Mouse (Mus musculus): ENCODE data around the gene Abcg4.
"Not testable (repeated sequence)": the region's sequence is repeated elsewhere in the genome, so short reads cannot be mapped to it uniquely, and the experiment has no call there.

The Abcg4 gene

DNA sequence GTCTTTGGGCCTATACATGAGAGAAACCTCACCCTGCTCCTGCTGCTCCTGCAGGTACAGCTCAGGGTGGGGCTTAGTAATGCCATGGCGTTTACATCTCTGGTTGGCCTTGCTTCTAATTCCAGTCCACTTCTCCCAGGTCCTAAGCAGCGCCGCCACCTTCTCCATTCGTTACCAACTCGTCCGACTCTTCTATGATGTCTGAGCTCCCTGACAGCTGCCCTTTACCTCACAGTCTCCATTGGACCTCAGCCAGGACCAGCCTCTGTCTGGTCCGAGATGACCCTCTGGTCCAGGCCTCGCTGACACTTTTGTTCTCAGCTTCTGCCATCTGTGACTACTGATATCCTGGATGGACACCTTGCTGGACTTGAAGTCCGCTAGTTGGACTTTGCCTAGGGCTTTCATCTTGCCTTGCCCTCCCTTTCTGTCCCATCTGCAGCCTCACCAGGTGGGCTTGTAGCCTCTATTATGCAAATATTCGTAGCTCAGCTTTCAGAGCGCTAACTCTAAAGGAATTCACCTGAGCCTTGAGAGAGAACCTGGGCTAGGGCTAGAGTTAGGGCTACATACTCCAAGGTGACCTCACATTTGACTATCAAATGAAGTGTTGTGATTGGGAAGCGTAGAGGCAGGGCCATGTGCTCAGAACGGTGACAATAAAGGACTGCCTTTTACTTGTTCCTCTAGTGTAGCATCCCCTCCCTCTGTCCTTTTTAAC lies 44.7 kb upstream of the Abcg4 start:
- TF ChIP-seq POU5F1 (IDR thresholded peaks at IDR 0.05; ENCODE audit: borderline replicate concordance, low read length) = peak; percentile 59; the same call in 1 of the 2 replicates
- TF ChIP-seq NANOG (IDR thresholded peaks at IDR 0.05; ENCODE audit: borderline replicate concordance, low read length) = peak; percentile 70; the same call in 1 of the 2 replicates
- TF ChIP-seq CTCF (conservative IDR thresholded peaks at IDR 0.05; ENCODE audit: low read length) = no peak
- Histone ChIP-seq H3K4me1 (replicated peaks; ENCODE audit: low read depth, low read length) (peaks cover 45% of the 10 kb centered on the region), H3K36me3 (ENCODE audit: insufficient read depth, low read length) (peaks cover 73% of the 10 kb centered on the region), H3K27me3 (ENCODE audit: insufficient read depth, low read length) (no peaks in the 10 kb centered on the region), H3K4me3 (replicated peaks; ENCODE audit: low read length) (peak overlapping the region; percentile 75), H3K9me3 (ENCODE audit: low read length) (no peaks in the 10 kb centered on the region)

DNA sequence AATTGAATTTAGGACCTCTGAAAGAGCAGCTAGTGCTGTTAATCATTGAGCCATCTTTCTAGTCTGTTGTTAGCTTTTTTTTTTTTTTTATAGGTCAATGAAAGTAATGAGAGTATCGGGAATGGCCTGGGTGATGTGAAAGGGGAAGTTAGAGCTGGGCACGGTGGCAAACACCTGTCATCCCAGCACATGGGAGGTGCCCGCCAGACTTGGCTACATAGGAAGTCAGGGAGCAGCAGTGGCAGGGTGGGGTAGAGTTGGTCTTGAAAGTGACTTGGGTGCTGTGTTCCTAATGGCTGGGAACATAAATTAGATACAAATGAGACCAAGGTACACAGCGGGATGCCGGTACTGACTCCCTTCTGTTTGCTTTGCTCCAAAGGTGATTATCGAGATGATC lies 42.3 kb upstream of the Abcg4 start:
- Histone ChIP-seq H3K9me3 (ENCODE audit: low read length) (no peaks in the 10 kb centered on the region), H3K4me3 (replicated peaks; ENCODE audit: low read length) (no peak overlapping the region), H3K27me3 (ENCODE audit: insufficient read depth, low read length) (no peaks in the 10 kb centered on the region), H3K4me1 (replicated peaks; ENCODE audit: low read depth, low read length) (peaks cover 39% of the 10 kb centered on the region), H3K36me3 (ENCODE audit: insufficient read depth, low read length) (peaks cover 54% of the 10 kb centered on the region)
- TF ChIP-seq CTCF (conservative IDR thresholded peaks at IDR 0.05; ENCODE audit: low read length) (no peak), POU5F1 (IDR thresholded peaks at IDR 0.05; ENCODE audit: borderline replicate concordance, low read length) (no peak), NANOG (IDR thresholded peaks at IDR 0.05; ENCODE audit: borderline replicate concordance, low read length) (no peak)

DNA sequence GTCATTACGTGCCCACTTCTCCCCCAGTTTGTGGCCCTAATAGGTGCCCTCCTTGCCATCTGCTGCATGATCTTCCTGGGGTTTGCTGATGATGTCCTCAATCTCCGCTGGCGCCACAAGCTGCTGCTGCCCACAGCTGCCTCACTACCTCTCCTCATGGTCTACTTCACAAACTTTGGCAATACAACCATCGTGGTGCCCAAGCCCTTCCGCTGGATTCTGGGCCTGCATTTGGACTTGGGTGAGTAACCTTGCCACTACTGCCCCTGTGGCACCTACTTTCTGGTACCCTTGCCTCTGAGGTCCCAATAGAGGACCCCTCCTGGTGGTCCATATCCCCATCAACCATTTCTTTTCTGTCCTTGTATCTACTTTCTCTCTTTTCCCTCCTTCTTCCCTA lies 39.5 kb upstream of the Abcg4 start:
- no peaks in the 10 kb centered on the region for H3K27me3 ChIP-seq (ENCODE audit: insufficient read depth, low read length)
- H3K36me3 ChIP-seq (ENCODE audit: insufficient read depth, low read length) = peaks cover 46% of the 10 kb centered on the region
- H3K4me1 ChIP-seq (replicated peaks; ENCODE audit: low read depth, low read length) = peaks cover 44% of the 10 kb centered on the region
- TF ChIP-seq POU5F1 (IDR thresholded peaks at IDR 0.05; ENCODE audit: borderline replicate concordance, low read length) = no peak
- TF ChIP-seq CTCF (conservative IDR thresholded peaks at IDR 0.05; ENCODE audit: low read length) = no peak
- no peak for TF ChIP-seq NANOG (IDR thresholded peaks at IDR 0.05; ENCODE audit: borderline replicate concordance, low read length)
- H3K4me3 ChIP-seq (replicated peaks; ENCODE audit: low read length) = peak overlapping the region; percentile 85
- H3K9me3 ChIP-seq (ENCODE audit: low read length) = no peaks in the 10 kb centered on the region

DNA sequence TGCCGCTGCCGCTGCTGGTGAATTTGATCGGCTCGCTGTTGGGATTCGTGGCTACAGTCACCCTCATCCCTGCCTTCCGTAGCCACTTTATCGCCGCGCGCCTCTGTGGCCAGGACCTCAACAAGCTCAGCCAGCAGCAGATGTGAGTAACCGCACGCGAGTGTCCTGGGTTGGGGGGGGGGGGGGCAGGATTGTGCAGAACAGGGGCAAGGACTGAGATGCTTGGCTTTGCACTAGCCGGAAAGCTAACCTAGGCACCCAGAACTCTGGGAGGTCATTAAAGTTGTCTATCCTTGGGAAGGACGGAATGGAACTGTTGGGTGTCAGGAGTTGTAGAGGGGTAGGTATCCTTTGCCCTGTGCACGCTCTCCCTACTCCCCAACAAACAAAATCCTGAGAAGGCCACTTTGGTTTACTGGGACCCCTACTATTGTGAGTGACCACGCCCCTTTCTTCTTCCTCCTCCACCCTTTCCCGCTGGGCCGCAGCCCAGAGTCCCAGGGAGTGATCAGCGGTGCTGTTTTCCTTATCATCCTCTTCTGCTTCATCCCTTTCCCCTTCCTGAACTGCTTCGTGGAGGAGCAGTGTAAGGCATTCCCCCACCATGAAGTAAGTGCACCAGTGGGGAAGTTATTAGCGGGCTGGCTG lies 38.8 kb upstream of the Abcg4 start:
- no peaks in the 10 kb centered on the region for H3K9me3 ChIP-seq (ENCODE audit: low read length)
- TF ChIP-seq CTCF (conservative IDR thresholded peaks at IDR 0.05; ENCODE audit: low read length) (no peak), POU5F1 (IDR thresholded peaks at IDR 0.05; ENCODE audit: borderline replicate concordance, low read length) (no peak), NANOG (IDR thresholded peaks at IDR 0.05; ENCODE audit: borderline replicate concordance, low read length) (no peak)

DNA sequence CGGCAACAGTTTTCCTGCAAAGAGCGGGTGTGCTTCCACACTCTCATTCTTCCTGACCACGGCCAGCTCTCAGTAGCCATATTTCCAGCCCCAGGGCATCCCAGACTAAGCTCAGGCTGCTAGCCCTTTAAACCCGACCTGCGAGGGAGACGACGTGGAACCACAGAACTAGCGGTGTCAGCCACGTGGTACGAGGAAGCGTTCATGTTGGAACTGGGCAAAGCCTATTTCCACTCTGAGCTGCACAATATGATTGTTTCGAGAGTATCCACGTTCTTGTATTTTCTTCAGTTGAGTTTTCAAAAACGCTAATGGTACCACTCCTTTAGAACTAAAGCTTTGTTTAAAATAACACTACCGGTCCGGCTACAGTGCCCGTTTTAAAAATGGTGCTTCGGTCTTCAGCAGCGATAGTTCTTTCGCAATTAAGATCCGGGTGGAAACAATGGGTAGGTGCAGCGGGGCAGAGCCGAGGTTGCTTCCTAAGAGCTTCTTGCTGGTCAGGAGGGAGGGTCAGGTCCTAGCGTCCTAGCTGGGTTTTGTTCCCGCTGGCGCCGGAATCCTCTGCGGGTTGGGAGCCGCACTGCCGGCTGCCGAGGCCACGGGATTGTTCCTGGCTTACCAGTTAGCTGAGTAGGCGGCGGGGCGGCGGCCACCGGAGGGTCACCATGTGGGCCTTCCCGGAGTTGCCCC lies 38.1 kb upstream of the Abcg4 start:
- peak overlapping the region; percentile 85 for H3K4me3 ChIP-seq (replicated peaks; ENCODE audit: low read length)
- H3K36me3 ChIP-seq (ENCODE audit: insufficient read depth, low read length) = peaks cover 35% of the 10 kb centered on the region
- peaks cover 42% of the 10 kb centered on the region for H3K4me1 ChIP-seq (replicated peaks; ENCODE audit: low read depth, low read length)
- H3K27me3 ChIP-seq (ENCODE audit: insufficient read depth, low read length) = no peaks in the 10 kb centered on the region
- no peaks in the 10 kb centered on the region for H3K9me3 ChIP-seq (ENCODE audit: low read length)
- no peak for TF ChIP-seq POU5F1 (IDR thresholded peaks at IDR 0.05; ENCODE audit: borderline replicate concordance, low read length)
- TF ChIP-seq CTCF (conservative IDR thresholded peaks at IDR 0.05; ENCODE audit: low read length) = no peak
- no peak for TF ChIP-seq NANOG (IDR thresholded peaks at IDR 0.05; ENCODE audit: borderline replicate concordance, low read length)

More for the DNA sequence above, 38.8 kb upstream of the Abcg4 start:
- Histone ChIP-seq H3K4me1 (replicated peaks; ENCODE audit: low read depth, low read length) (peaks cover 44% of the 10 kb centered on the region), H3K4me3 (replicated peaks; ENCODE audit: low read length) (peak overlapping the region; percentile 85), H3K36me3 (ENCODE audit: insufficient read depth, low read length) (peaks cover 40% of the 10 kb centered on the region), H3K27me3 (ENCODE audit: insufficient read depth, low read length) (no peaks in the 10 kb centered on the region)

DNA sequence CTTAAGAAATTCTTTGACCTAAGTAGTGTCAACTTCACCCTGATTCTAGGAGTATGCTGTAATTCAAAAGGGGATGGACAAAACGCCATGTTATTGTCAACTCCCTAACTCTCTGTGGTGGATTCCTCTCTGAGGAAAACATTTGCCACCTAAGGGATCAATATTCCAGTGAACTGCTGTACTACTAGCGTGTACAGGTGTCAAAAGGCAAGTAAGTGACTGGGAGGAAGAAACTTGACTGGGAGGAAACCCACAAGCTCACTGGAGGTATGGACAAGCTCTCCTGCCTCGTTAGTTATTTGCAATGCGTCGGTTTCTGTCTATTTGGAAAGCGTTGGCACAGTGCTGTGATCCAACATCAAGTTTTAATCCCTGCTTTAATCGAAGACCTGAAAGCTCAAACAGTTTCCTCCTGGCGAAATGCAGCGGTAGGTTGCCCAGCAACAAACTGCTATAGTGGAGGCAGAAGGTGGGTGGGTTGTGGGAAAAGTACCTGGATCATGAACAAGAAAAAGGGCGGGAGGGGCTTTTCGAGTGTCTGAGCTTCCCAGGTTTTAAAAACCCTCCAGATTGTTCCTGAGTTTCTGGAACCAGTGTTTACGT lies 37.5 kb upstream of the Abcg4 start, which contains the start of gene Dpagt1:
TSS of gene Dpagt1 (plus strand) at position 252 of the 603 bp plus-strand sequence.
- H3K4me1 ChIP-seq (replicated peaks; ENCODE audit: low read depth, low read length) = peaks cover 41% of the 10 kb centered on the region
- H3K36me3 ChIP-seq (ENCODE audit: insufficient read depth, low read length) = peaks cover 29% of the 10 kb centered on the region
- no peaks in the 10 kb centered on the region for H3K9me3 ChIP-seq (ENCODE audit: low read length)
- no peak for TF ChIP-seq POU5F1 (IDR thresholded peaks at IDR 0.05; ENCODE audit: borderline replicate concordance, low read length)
- TF ChIP-seq CTCF (conservative IDR thresholded peaks at IDR 0.05; ENCODE audit: low read length) = no peak
- TF ChIP-seq NANOG (IDR thresholded peaks at IDR 0.05; ENCODE audit: borderline replicate concordance, low read length) = no peak
- no peaks in the 10 kb centered on the region for H3K27me3 ChIP-seq (ENCODE audit: insufficient read depth, low read length)
- peak within 1 kb of the TSS; percentile 85 for H3K4me3 ChIP-seq (replicated peaks; ENCODE audit: low read length)

DNA sequence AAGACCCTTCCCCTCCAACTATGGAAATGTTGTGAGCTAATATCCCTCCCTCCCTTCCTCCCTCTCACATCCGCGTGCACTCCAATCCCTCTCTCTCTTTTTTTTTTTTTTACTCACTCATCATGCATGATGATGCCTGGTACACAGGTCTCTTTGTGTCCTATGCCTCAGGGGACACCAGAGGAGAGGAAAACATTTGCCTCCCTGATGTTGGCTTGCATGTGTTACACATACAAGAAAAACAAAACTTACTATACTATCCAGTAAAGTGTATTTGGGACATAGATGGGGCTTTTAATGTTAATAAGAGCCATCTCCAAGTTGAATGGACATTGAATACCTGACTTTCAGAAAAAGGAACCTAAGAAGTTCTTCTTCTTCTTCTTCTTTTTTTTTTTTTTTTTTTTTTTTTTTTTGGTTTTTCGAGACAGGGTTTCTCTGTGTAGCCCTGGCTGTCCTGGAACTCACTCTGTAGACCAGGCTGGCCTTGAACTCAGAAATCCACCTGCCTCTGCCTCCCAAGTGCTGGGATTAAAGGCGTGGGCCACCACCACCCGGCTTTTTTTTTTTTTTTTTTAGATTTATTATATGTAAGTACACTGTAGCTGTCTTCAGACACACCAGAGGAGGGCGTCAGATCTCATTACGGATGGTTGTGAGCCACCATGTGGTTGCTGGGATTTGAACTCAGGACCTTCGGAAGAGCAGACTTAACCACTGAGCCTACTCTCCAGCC lies 36.8 kb upstream of the Abcg4 start:
- peaks cover 44% of the 10 kb centered on the region for H3K4me1 ChIP-seq (replicated peaks; ENCODE audit: low read depth, low read length)
- H3K4me3 ChIP-seq (replicated peaks; ENCODE audit: low read length); H3K27me3 ChIP-seq (ENCODE audit: insufficient read depth, low read length); H3K9me3 ChIP-seq (ENCODE audit: low read length): not testable (repeated sequence)
- peaks cover 23% of the 10 kb centered on the region for H3K36me3 ChIP-seq (ENCODE audit: insufficient read depth, low read length)
